Mouse (Mus musculus) myocyte (in vitro differentiated cells): ENCODE data around the gene Insr.

ENCODE experiments used
- E2F4 ChIP-seq: IDR thresholded peaks from one replicate; pipeline ENCODE4 v1.6.1; 2011; ENCODE audit warnings: mild to moderate bottlenecking, control low read depth, moderate library complexity; ENCODE audit not compliant: insufficient read depth
- MYOD1 ChIP-seq, 3 experiments: IDR thresholded peaks; one replicate each; pipeline ENCODE4 v1.6.1; 2011; ENCODE audit warnings: control low read depth in 2 of 3, low read depth in 2 of 3, mild to moderate bottlenecking in 2 of 3, moderate library complexity in 1 of 3; ENCODE audit not compliant: insufficient read length in 2 of 3, control insufficient read depth in 1 of 3
- POLR2A ChIP-seq: IDR thresholded peaks from one replicate; pipeline ENCODE4 v1.6.1; 2011; ENCODE audit warnings: low read depth, mild to moderate bottlenecking, control low read depth, moderate library complexity; ENCODE audit not compliant: insufficient read length

DNA sequence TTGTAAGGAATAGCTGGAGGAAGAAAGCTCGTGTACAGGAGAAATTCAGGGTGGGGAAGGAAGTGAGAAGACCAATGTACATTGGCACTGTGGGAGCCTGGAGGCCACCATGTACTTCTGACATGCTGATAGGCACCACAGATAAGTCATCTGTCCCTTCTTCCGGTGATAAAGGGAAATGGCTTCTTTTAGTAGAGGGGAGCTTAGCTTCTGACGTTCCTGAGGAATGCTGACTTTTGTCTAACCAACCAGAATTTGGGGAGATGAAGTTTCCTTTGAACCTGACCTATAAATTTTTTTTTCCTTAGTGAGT lies 12.0 kb downstream of the Insr start:
- TF ChIP-seq E2F4 (no peak), MYOD1 (IDR thresholded peaks at IDR 0.05; ENCODE audit: control insufficient read depth in 1 of 3, insufficient read length in 2 of 3, low read depth in 2 of 3) (no peak), POLR2A (no peak)
